Mouse (Mus musculus) kidney, adult 2 months (tissue): ENCODE data around the gene Gan. TPM values are rescaled to one million over a fixed set of nuclear protein-coding genes. Genes with fewer than 3 reads are reported as not detected.

ENCODE experiments used
- DNase-seq: peaks from one replicate; pipeline ENCODE4 v3.0.0; 2021
- H3K27ac ChIP-seq: fragments of 200-500 bp; 2 replicates; pipeline ENCODE4 v1.5.1; 2012; ENCODE audit warnings: low read depth, low read length, control low read depth, inconsistent platforms; ENCODE audit not compliant: insufficient read depth
- H3K27me3 ChIP-seq: fragments of 200-500 bp; replicated peaks from 2 replicates; pipeline ENCODE4 v1.6.1; 2012; ENCODE audit warnings: mild to moderate bottlenecking, moderate library complexity, low read length, inconsistent platforms; ENCODE audit not compliant: control insufficient read depth, insufficient read depth
- H3K36me3 ChIP-seq: fragments of 200-500 bp; 2 replicates; pipeline ENCODE4 v1.6.1; 2012; ENCODE audit warnings: mild to moderate bottlenecking, moderate library complexity, low read length, inconsistent platforms; ENCODE audit not compliant: control insufficient read depth, insufficient read depth
- H3K4me1 ChIP-seq: fragments of 200-500 bp; 2 replicates; pipeline ENCODE4 v1.6.1; 2011; ENCODE audit warnings: low read length; ENCODE audit not compliant: control insufficient read depth, insufficient read depth
- H3K4me3 ChIP-seq: fragments of 200-500 bp; 2 replicates; pipeline ENCODE4 v1.5.1; 2011; ENCODE audit warnings: mild to moderate bottlenecking, low read depth, low read length, control low read depth; ENCODE audit not compliant: insufficient read depth
- CTCF ChIP-seq: fragments of 200-500 bp; conservative IDR thresholded peaks from 2 replicates; pipeline ENCODE4 v1.5.1; 2011; ENCODE audit warnings: low read depth, mild to moderate bottlenecking, control low read depth, low read length, moderate library complexity, mixed read lengths; ENCODE audit not compliant: insufficient read depth, insufficient read length
- POLR2A ChIP-seq: fragments of 200-500 bp; IDR thresholded peaks from one replicate; pipeline ENCODE4 v1.6.1; 2011; ENCODE audit warnings: low read depth, low read length, control low read depth
- WGBS: fragments of 180-500 bp; shearing (Covaris S2); methylation state at CpG from one replicate; pipeline ENCODE4 v1.1.7; 2018; 5-methylcytosine and 5-hydroxymethylcytosine counted together
- polyA plus RNA-seq: library from polyadenylated mRNA; depleted of rRNA; stranded (reverse); fragments of >200 nt; gene quantifications from 2 replicates; pipeline ENCODE4 v1.2.3, GENCODE M21; 2012

The Gan gene
- polyA plus RNA-seq, 1 experiment = 3.1 TPM

GRCm38 (mm10) chr8:117127063-117127462 is 30.9 kb upstream of the Gan start:
- no peak overlapping the region for H3K27ac ChIP-seq
- no peak for DNase-seq
- H3K4me1 ChIP-seq = peaks cover 6% of the 10 kb centered on the region; the same call in 1 of the 2 replicates
- WGBS = 85% methylated on average over 8 of the region's 8 CpGs
- H3K36me3 ChIP-seq = no peaks in the 10 kb centered on the region
- no peak overlapping the region for H3K4me3 ChIP-seq
- no peaks in the 10 kb centered on the region for H3K27me3 ChIP-seq
- TF ChIP-seq CTCF (0 out of 2 replicates have a peak, but pooled peaks have one; percentile 12), POLR2A (no peak)

DNA sequence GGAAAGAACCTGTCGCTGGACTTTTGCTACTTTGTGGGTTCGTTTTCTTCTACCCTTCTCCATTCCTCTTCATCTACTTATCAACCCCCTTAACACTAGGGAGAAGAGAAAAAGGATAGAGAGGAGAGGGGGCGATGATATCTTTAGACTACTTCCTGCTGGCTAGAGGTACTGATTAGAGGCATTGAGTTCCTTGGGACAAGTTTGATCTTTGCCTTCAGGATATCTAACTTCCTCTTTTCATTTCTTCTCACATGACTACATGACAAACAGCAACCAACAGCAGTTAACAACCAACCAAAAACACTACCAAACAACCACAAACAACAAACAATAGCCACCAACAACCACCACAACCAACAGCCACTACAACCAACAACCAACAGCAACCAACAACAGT is 24.2 kb upstream of the Gan start:
- no peak overlapping the region for H3K4me3 ChIP-seq
- H3K4me1 ChIP-seq = no peaks in the 10 kb centered on the region
- DNase-seq = no peak
- TF ChIP-seq POLR2A = no peak
- no peak for TF ChIP-seq CTCF
- 92% methylated on average over 3 of the region's 3 CpGs for WGBS
- H3K27ac ChIP-seq = no peak overlapping the region
- no peaks in the 10 kb centered on the region for H3K27me3 ChIP-seq
- no peaks in the 10 kb centered on the region for H3K36me3 ChIP-seq

GRCm38 (mm10) chr8:117136351-117136750 is 21.6 kb upstream of the Gan start:
- H3K27ac ChIP-seq = no peak overlapping the region
- TF ChIP-seq CTCF = no peak
- DNase-seq = no peak
- H3K4me3 ChIP-seq = no peak overlapping the region
- WGBS = 25% methylated on average over 4 of the region's 4 CpGs
- H3K4me1 ChIP-seq = no peaks in the 10 kb centered on the region
- H3K36me3 ChIP-seq = no peaks in the 10 kb centered on the region
- H3K27me3 ChIP-seq = no peaks in the 10 kb centered on the region

- Histone ChIP-seq H3K27ac (no peak overlapping the region), H3K4me1 (no peaks in the 10 kb centered on the region), H3K27me3 (no peaks in the 10 kb centered on the region), H3K4me3 (no peak overlapping the region), H3K36me3 (no peaks in the 10 kb centered on the region)
- TF ChIP-seq CTCF = no peak
- no peak for TF ChIP-seq POLR2A
- DNase-seq = no peak
- whole genome bisulfite sequencing = 62% methylated on average over 2 of the region's 2 CpGs
Measured at GRCm38 (mm10) chr8:117136763-117137162, 21.2 kb upstream of the Gan start.

GRCm38 (mm10) chr8:117137357-117137756 is 20.6 kb upstream of the Gan start:
- Histone ChIP-seq H3K4me1 (no peaks in the 10 kb centered on the region), H3K27me3 (no peaks in the 10 kb centered on the region), H3K36me3 (no peaks in the 10 kb centered on the region), H3K27ac (no peak overlapping the region), H3K4me3 (no peak overlapping the region)
- TF ChIP-seq CTCF (no peak), POLR2A (no peak)
- 56% methylated on average over 11 of the region's 11 CpGs for WGBS
- DNase-seq = no peak

GRCm38 (mm10) chr8:117148520-117148919 is 9.4 kb upstream of the Gan start:
- no peaks in the 10 kb centered on the region for H3K4me1 ChIP-seq
- H3K27me3 ChIP-seq = no peaks in the 10 kb centered on the region
- no peak overlapping the region for H3K4me3 ChIP-seq
- TF ChIP-seq CTCF (peak; percentile 18; the same call in 1 of the 2 replicates), POLR2A (no peak)
- H3K36me3 ChIP-seq = no peaks in the 10 kb centered on the region
- no peak overlapping the region for H3K27ac ChIP-seq
- DNase-seq = no peak
- 93% methylated on average over 6 of the region's 6 CpGs for WGBS

GRCm38 (mm10) chr8:117156149-117156548 is 1.8 kb upstream of the Gan start:
- no peak for DNase-seq
- WGBS = 86% methylated on average over 4 of the region's 4 CpGs
- Histone ChIP-seq H3K27ac (no peak overlapping the region), H3K27me3 (no peaks in the 10 kb centered on the region), H3K4me1 (peaks cover 11% of the 10 kb centered on the region), H3K4me3 (no peak overlapping the region), H3K36me3 (no peaks in the 10 kb centered on the region)
- no peak for TF ChIP-seq CTCF
